Mouse (Mus musculus) brain, embryonic 14.5 days (tissue): ENCODE data around the gene Wwox.

ENCODE experiments used
- CTCF ChIP-seq: fragments of 200-500 bp; IDR thresholded peaks from 2 replicates; pipeline ENCODE4 v1.5.1; 2012; ENCODE audit warnings: inconsistent platforms, mild to moderate bottlenecking, moderate library complexity, borderline replicate concordance; ENCODE audit not compliant: insufficient read depth, insufficient read length; ENCODE audit errors: extremely low read depth
- POLR2A ChIP-seq: fragments of 200-500 bp; IDR thresholded peaks from 2 replicates; pipeline ENCODE4 v1.6.1; 2012; ENCODE audit warnings: mild to moderate bottlenecking, inconsistent platforms, borderline replicate concordance; ENCODE audit not compliant: poor library complexity, insufficient read depth, insufficient read length, severe bottlenecking; ENCODE audit errors: extremely low read depth

DNA sequence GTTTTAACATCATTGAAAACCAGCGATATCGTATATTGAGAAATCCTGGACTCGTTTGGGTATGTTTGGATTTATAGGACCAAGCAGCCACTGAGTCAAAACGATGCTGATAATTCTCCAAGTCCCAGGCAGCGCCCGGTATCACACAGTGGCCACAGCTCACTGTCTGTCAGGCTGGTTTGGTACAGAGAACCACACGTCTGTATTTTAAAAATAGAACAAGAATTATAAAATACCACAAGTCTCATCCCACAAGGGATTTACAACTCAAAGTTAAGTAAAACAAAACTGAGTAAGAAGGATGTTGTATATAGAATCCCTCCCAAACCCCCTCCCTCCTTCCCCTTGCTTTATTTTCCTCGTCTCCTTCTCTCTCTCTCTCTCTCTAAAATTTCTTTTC is 108.9 kb downstream of the Wwox start:
- TF ChIP-seq POLR2A (no peak), CTCF (no peak)
